Mouse (Mus musculus) T-helper 2 cell (primary cell): Measurements from ENCODE around the gene Dpp6.

Experiments
- in situ Hi-C: fragments of 300-600 bp; cut with MboI, MseI; formaldehyde crosslinking; loops from one replicate; pipeline ENCODE4 v1.15.1; 2025; ENCODE audit warnings: high pct_unique_total_duplicates

The Dpp6 gene

GRCm38 (mm10) chr5:27365946-27366345 lies 548.9 kb downstream of the Dpp6 start:
- in situ Hi-C loops, result loop anchor here (10.0 kb wide), 1 partner anchor 561 kb away; no protein-coding TSS in a partner anchor

- in situ Hi-C loops, result no loop called here
Observed at GRCm38 (mm10) chr5:27370814-27371213, 553.8 kb downstream of the Dpp6 start.

- in situ Hi-C loops, result no loop called here
Observed at GRCm38 (mm10) chr5:27373931-27374330, 556.9 kb downstream of the Dpp6 start.

- in situ Hi-C loops, result no loop called here
Observed at GRCm38 (mm10) chr5:27375841-27376240, 558.8 kb downstream of the Dpp6 start.

GRCm38 (mm10) chr5:27380656-27381385 lies 563.8 kb downstream of the Dpp6 start:
- in situ Hi-C loops, result no loop called here

GRCm38 (mm10) chr5:27398371-27398770 lies 581.4 kb downstream of the Dpp6 start:
- in situ Hi-C loops, result no loop called here

- in situ Hi-C loops, result no loop called here
Observed at GRCm38 (mm10) chr5:27399111-27399510, 582.1 kb downstream of the Dpp6 start.

GRCm38 (mm10) chr5:27402616-27403015 lies 585.6 kb downstream of the Dpp6 start:
- in situ Hi-C loops, result loop anchor here (25.0 kb wide), 1 partner anchor 1115 kb away; no protein-coding TSS in a partner anchor

GRCm38 (mm10) chr5:27408854-27409253 lies 591.9 kb downstream of the Dpp6 start:
- in situ Hi-C loops, result loop anchor here (25.0 kb wide), 1 partner anchor 1122 kb away; no protein-coding TSS in a partner anchor

GRCm38 (mm10) chr5:27413023-27413422 lies 596.0 kb downstream of the Dpp6 start:
- in situ Hi-C loops, result loop anchor here (25.0 kb wide), 1 partner anchor 1126 kb away; no protein-coding TSS in a partner anchor

- in situ Hi-C loops, result loop anchor here (25.0 kb wide), 1 partner anchor 1128 kb away; no protein-coding TSS in a partner anchor
Observed at GRCm38 (mm10) chr5:27415518-27415917, 598.5 kb downstream of the Dpp6 start.

- in situ Hi-C loops, result loop anchor here (25.0 kb wide), 1 partner anchor 1129 kb away; no protein-coding TSS in a partner anchor
Observed at GRCm38 (mm10) chr5:27416571-27416970, 599.6 kb downstream of the Dpp6 start.

- in situ Hi-C loops, result loop anchor here (25.0 kb wide), 1 partner anchor 1130 kb away; no protein-coding TSS in a partner anchor
Observed at GRCm38 (mm10) chr5:27417398-27417797, 600.4 kb downstream of the Dpp6 start.

GRCm38 (mm10) chr5:27418856-27419255 lies 601.9 kb downstream of the Dpp6 start:
- in situ Hi-C loops, result loop anchor here (25.0 kb wide), 1 partner anchor 1132 kb away; no protein-coding TSS in a partner anchor

GRCm38 (mm10) chr5:27421090-27421635 lies 604.2 kb downstream of the Dpp6 start:
- in situ Hi-C loops, result loop anchor here (25.0 kb wide), 1 partner anchor 1134 kb away; no protein-coding TSS in a partner anchor

- in situ Hi-C loops, result loop anchor here (25.0 kb wide), 1 partner anchor 1136 kb away; no protein-coding TSS in a partner anchor
Observed at GRCm38 (mm10) chr5:27423766-27424165, 606.8 kb downstream of the Dpp6 start.

GRCm38 (mm10) chr5:27424484-27425080 lies 607.6 kb downstream of the Dpp6 start:
- in situ Hi-C loops, result loop anchor here (25.0 kb wide), 1 partner anchor 1137 kb away; no protein-coding TSS in a partner anchor

- in situ Hi-C loops, result no loop called here
Observed at GRCm38 (mm10) chr5:27426200-27426599, 609.2 kb downstream of the Dpp6 start.

GRCm38 (mm10) chr5:27433584-27433983 lies 616.6 kb downstream of the Dpp6 start:
- in situ Hi-C loops, result no loop called here

- in situ Hi-C loops, result no loop called here
Observed at GRCm38 (mm10) chr5:27453201-27453845, 636.3 kb downstream of the Dpp6 start.

GRCm38 (mm10) chr5:27454386-27454785 lies 637.4 kb downstream of the Dpp6 start:
- in situ Hi-C loops, result no loop called here

GRCm38 (mm10) chr5:27456981-27457380 lies 640.0 kb downstream of the Dpp6 start:
- in situ Hi-C loops, result no loop called here
